Mouse (Mus musculus) intestine, embryonic 14.5 days (tissue): ENCODE measurements around the gene Zbtb16. TPM values are rescaled to one million over a fixed set of nuclear protein-coding genes. Genes with fewer than 3 reads are reported as not detected.

Source experiments
- ATAC-seq: fragments of 200-750 bp; cut with Nextera tagmentation; replicated peaks from 2 replicates; pipeline ENCODE4 v1.8.0; 2017; ENCODE audit warnings: low read depth, moderate number of reproducible peaks, moderate TSS enrichment, moderate library complexity; ENCODE audit not compliant: low FRiP score, low TSS enrichment
- DNase-seq: peaks from one replicate; pipeline ENCODE4 v3.0.0-alpha.2; 2018; ENCODE audit warnings: low spot score
- H3K27ac ChIP-seq: fragments of 300-500 bp; sonication (generic); 2 replicates; pipeline ENCODE4 v1.5.1; 2014; ENCODE audit warnings: low read depth, mild to moderate bottlenecking, control low read depth
- H3K27me3 ChIP-seq: fragments of 300-500 bp; sonication (generic); replicated peaks from 2 replicates; pipeline ENCODE4 v1.6.1; 2014; ENCODE audit warnings: low read length, control low read depth; ENCODE audit not compliant: control insufficient read depth, insufficient read depth
- H3K36me3 ChIP-seq: fragments of 300-500 bp; sonication (generic); 2 replicates; pipeline ENCODE4 v1.6.1; 2014; ENCODE audit warnings: low read length, control low read depth; ENCODE audit not compliant: control insufficient read depth, insufficient read depth
- H3K4me1 ChIP-seq: fragments of 300-500 bp; sonication (generic); replicated peaks from 2 replicates; pipeline ENCODE4 v1.6.1; 2014; ENCODE audit warnings: low read length, control low read depth, mixed read lengths; ENCODE audit not compliant: control insufficient read depth, insufficient read depth
- H3K4me2 ChIP-seq: fragments of 300-500 bp; sonication (generic); 2 replicates; pipeline ENCODE4 v1.6.1; 2014; ENCODE audit warnings: low read length
- H3K4me3 ChIP-seq: fragments of 300-500 bp; sonication (generic); 2 replicates; pipeline ENCODE4 v1.5.1; 2014; ENCODE audit warnings: low read depth, low read length, control low read depth, mixed read lengths
- H3K9ac ChIP-seq: fragments of 300-500 bp; sonication (generic); 2 replicates; pipeline ENCODE4 v1.6.1; 2014; ENCODE audit warnings: mild to moderate bottlenecking, low read length
- H3K9me3 ChIP-seq: fragments of 300-500 bp; sonication (generic); 2 replicates; pipeline ENCODE4 v1.6.1; 2016; ENCODE audit warnings: low read length, control low read depth; ENCODE audit not compliant: control insufficient read depth
- WGBS: fragments of 180-500 bp; shearing (Covaris S2); extraction: QIAGEN DNeasy Blood & Tissue Kit; methylation state at CpG from one replicate; pipeline ENCODE4 v1.1.7; 2014; 5-methylcytosine and 5-hydroxymethylcytosine counted together
- polyA plus RNA-seq: library from polyadenylated mRNA; unstranded; fragments of >200 nt; fragmentation: Nextera tagmentation; extraction: Ambion mirVana; gene quantifications from 2 replicates; pipeline ENCODE4 v1.2.1, GENCODE M21; 2014

The Zbtb16 gene
- polyA plus RNA-seq, 1 experiment from 2014 or later = 2.4 TPM

DNA sequence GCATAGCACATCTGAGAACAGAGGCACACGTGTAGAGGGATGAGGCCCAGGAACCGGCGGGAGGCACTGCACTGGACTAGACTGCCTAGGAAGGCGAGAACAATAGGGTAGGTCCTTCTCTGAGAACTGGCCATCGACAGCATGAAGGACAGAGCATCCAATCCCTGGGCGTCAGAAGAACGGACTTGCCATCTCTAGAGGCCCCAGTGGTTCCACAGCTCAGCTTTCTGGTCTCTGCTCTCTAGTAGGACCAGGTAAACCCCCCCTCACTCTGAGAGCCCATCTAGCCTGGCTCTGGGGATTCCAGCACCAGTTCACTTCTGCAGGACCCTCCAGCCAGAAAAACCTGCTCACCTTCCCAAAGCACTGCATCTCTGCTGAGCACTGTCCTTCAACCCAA lies 148.1 kb downstream of the Zbtb16 start:
- Histone ChIP-seq H3K36me3 (no peaks in the 10 kb centered on the region), H3K27me3 (no peaks in the 10 kb centered on the region), H3K4me3 (no peak overlapping the region), H3K27ac (no peak overlapping the region), H3K4me1 (no peaks in the 10 kb centered on the region; the same call in 1 of the 2 replicates), H3K4me2 (no peak overlapping the region), H3K9ac (no peak overlapping the region), H3K9me3 (no peaks in the 10 kb centered on the region)
- WGBS = 76% methylated on average over 7 of the region's 7 CpGs
- DNase-seq (no peak), ATAC-seq (no peak)

DNA sequence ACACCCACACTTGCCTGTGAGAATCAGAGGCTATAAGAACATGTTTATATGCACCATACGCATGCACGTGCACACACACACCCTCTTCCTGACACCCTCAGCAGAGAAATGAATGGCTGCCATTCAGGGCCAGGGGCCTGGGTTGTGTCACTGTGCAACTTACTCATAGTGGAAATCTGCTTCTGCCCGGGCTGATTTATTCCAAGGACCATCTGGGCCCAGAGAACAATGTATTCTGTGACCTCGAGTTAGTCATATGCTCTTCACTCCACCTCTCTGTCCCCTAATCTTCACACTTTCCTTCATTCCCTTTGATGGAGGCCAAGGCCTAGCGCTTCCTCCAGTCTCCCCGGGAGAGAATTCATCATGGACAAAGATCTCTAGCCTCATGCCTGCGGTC lies 150.3 kb downstream of the Zbtb16 start:
- 38% methylated on average over 7 of the region's 7 CpGs for WGBS

GRCm38 (mm10) chr9:48684144-48684543 lies 151.9 kb downstream of the Zbtb16 start:
- no peak for DNase-seq
- no peak overlapping the region for H3K4me2 ChIP-seq
- whole genome bisulfite sequencing = 86% methylated on average over 5 of the region's 5 CpGs
- no peak overlapping the region for H3K27ac ChIP-seq
- no peak overlapping the region for H3K9ac ChIP-seq
- H3K36me3 ChIP-seq = no peaks in the 10 kb centered on the region
- H3K9me3 ChIP-seq = no peaks in the 10 kb centered on the region
- H3K27me3 ChIP-seq = no peaks in the 10 kb centered on the region
- no peak overlapping the region for H3K4me3 ChIP-seq
- ATAC-seq = no peak
- H3K4me1 ChIP-seq = peaks cover 2% of the 10 kb centered on the region

More for the DNA sequence above, 150.3 kb downstream of the Zbtb16 start:
- Histone ChIP-seq H3K9ac (no peak overlapping the region), H3K27ac (no peak overlapping the region), H3K4me2 (no peak overlapping the region), H3K9me3 (no peaks in the 10 kb centered on the region), H3K36me3 (no peaks in the 10 kb centered on the region), H3K4me3 (no peak overlapping the region), H3K27me3 (no peaks in the 10 kb centered on the region), H3K4me1 (no peaks in the 10 kb centered on the region)
- ATAC-seq = no peak
- DNase-seq = no peak

GRCm38 (mm10) chr9:48681193-48681592 lies 154.8 kb downstream of the Zbtb16 start:
- no peak overlapping the region for H3K9ac ChIP-seq
- no peaks in the 10 kb centered on the region for H3K27me3 ChIP-seq
- H3K27ac ChIP-seq = no peak overlapping the region
- 85% methylated on average over 8 of the region's 8 CpGs for WGBS
- H3K4me1 ChIP-seq = peaks cover 7% of the 10 kb centered on the region
- H3K4me2 ChIP-seq = no peak overlapping the region
- ATAC-seq = no peak
- no peak overlapping the region for H3K4me3 ChIP-seq
- no peaks in the 10 kb centered on the region for H3K36me3 ChIP-seq
- no peaks in the 10 kb centered on the region for H3K9me3 ChIP-seq
- no peak for DNase-seq

DNA sequence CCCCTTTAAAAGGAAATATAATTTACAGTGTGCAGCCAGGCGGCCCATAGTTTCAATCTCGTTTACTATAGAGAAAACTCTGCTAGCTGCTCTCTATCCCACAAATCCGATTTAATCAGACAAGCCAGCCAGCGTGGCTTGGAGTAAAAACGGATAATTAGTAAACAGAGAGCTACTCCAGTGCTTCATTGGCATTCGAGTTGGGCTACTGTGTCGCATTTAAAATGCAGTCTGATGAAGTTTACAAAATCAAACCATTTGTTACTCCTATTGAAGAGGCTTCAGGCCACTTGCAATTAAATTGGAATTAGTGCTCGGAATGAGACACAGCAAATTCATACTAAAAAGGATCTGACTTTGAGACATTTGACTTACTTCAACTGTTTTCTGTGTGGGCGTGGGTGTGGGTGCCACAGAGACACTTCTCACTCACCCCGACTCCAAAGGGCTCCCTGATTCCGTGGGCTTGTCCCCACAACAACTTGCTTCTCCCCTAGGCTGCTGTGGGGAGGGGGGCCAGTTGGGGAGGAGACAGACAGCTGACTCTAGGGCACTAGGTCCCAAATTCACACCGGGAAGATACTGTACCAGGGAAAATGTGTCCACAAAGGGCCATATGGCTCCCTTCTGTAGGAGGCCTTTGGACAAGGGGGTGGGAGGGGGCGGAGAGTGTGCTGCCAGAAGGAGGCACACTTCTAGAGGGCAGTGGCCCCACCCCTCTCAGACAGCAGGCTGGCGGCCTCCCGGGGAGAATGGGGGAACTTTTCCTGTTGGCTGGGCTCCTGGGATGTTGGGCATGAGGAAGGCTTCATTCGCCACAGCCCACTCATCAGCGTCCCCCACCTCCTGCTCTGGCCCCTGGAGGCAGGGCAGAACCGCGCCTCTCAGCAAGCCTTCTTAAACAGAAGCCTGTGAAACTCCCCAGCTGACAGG lies 157.3 kb downstream of the Zbtb16 start:
- Histone ChIP-seq H3K9ac (no peak overlapping the region), H3K4me1 (peaks cover 19% of the 10 kb centered on the region), H3K27me3 (no peaks in the 10 kb centered on the region), H3K27ac (no peak overlapping the region), H3K4me2 (no peak overlapping the region), H3K9me3 (no peaks in the 10 kb centered on the region), H3K36me3 (no peaks in the 10 kb centered on the region), H3K4me3 (no peak overlapping the region)
- ATAC-seq (no peak), DNase-seq (no peak)
- WGBS = 33% methylated on average over 19 of the region's 19 CpGs

- H3K36me3 ChIP-seq = no peaks in the 10 kb centered on the region
- peaks cover 20% of the 10 kb centered on the region for H3K4me1 ChIP-seq
- no peak overlapping the region for H3K9ac ChIP-seq
- DNase-seq (no peak), ATAC-seq (0 out of 2 replicates have a peak, but pooled peaks have one; percentile 10)
- H3K4me2 ChIP-seq = no peak overlapping the region
- 16% methylated on average over 11 of the region's 11 CpGs for WGBS
- no peak overlapping the region for H3K4me3 ChIP-seq
- no peaks in the 10 kb centered on the region for H3K9me3 ChIP-seq
- H3K27me3 ChIP-seq = no peaks in the 10 kb centered on the region
- H3K27ac ChIP-seq = no peak overlapping the region
Observed at GRCm38 (mm10) chr9:48675151-48675790, 160.8 kb downstream of the Zbtb16 start.

DNA sequence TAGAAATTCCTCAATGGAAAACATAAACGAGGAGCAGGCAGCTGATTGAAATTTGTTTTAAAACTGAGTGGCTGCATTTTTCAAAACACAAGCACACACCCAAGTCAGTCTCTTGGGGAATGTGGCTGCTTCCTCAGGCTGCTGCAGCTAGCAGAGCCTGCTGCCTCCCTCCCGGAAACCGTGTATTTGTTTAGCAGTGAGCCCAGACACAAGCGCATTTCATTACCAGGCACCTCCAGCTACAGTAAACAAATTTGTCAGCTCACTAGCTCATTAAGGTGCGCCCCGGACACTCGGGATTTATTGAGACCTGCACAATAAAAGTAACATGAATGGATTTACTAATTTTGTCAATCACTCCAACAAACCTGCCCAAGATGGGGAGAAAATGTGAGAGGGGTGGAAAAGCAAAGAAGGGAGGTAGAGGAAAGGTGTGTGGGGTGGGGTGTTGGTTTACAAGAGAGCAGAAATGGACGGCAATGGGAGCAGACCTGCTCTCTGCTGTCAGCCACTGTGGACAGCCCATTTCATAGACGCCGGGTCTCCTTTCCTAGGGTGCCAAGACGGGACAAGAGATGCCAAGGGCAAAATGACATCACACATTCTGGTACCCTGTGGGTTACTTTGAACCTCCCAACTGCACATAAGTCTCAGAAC lies 161.5 kb downstream of the Zbtb16 start:
- H3K9ac ChIP-seq = no peak overlapping the region
- no peaks in the 10 kb centered on the region for H3K27me3 ChIP-seq
- no peak overlapping the region for H3K4me3 ChIP-seq
- DNase-seq = no peak
- no peak overlapping the region for H3K4me2 ChIP-seq
- no peak overlapping the region for H3K27ac ChIP-seq
- no peaks in the 10 kb centered on the region for H3K36me3 ChIP-seq
- no peak for ATAC-seq
- WGBS = 17% methylated on average over 11 of the region's 11 CpGs
- no peaks in the 10 kb centered on the region for H3K9me3 ChIP-seq
- peaks cover 20% of the 10 kb centered on the region for H3K4me1 ChIP-seq

GRCm38 (mm10) chr9:48673804-48674203 lies 162.2 kb downstream of the Zbtb16 start:
- Histone ChIP-seq H3K4me2 (no peak overlapping the region), H3K9ac (no peak overlapping the region), H3K27ac (no peak overlapping the region), H3K9me3 (no peaks in the 10 kb centered on the region), H3K36me3 (no peaks in the 10 kb centered on the region), H3K4me1 (peaks cover 14% of the 10 kb centered on the region), H3K27me3 (no peaks in the 10 kb centered on the region), H3K4me3 (no peak overlapping the region)
- ATAC-seq (no peak), DNase-seq (no peak)
- 52% methylated on average over 5 of the region's 5 CpGs for WGBS
